Mouse (Mus musculus) monocyte, adult 5-6 weeks (primary cell): ENCODE measurements around the gene Spp2. TPM values are rescaled to one million over a fixed set of nuclear protein-coding genes. Genes with fewer than 3 reads are reported as not detected.
"Not testable (repeated sequence)": the region's sequence is repeated elsewhere in the genome, so short reads cannot be mapped to it uniquely, and the experiment has no call there.

Experiments
- ATAC-seq: fragments of 153-309, 156-312 bp; replicated peaks from 2 replicates; pipeline ENCODE4 v1.8.0; 2017; ENCODE audit warnings: mild to moderate bottlenecking; ENCODE audit not compliant: low TSS enrichment, insufficient number of reproducible peaks, severe bottlenecking, poor library complexity, low FRiP score
- total RNA-seq: library from RNA; stranded (forward); fragments of 200-1000, 200-491, 200-594 nt; gene quantifications from 3 replicates; pipeline ENCODE4 v1.2.3, GENCODE M21; 2017

The Spp2 gene
- total RNA-seq, 1 experiment from 2014 or later = not detected

GRCm38 (mm10) chr1:88431262-88431661 is 24.5 kb downstream of the Spp2 start:
- ATAC-seq = no peak

DNA sequence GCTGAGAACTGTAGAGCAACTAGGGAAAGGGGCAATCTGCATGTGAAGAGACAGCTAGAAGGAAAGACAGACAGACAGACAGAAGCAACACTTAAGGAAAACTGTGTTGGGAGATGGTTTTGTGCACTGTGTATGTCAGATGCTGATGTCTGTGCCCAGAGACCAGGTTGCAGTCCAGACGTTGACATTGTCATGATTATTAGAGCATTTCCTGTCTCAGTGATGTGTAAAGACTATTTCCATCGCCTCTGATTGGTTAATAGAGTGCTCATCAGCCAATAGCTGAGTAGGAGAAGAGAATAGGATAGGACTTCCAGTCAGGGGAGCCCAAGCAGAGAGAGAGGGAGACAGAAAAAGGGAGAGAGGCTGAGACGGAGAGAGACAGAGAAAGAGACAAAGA is 25.8 kb downstream of the Spp2 start:
- no peak for ATAC-seq

GRCm38 (mm10) chr1:88433096-88433883 is 26.5 kb downstream of the Spp2 start:
- peak; percentile 61 for ATAC-seq

DNA sequence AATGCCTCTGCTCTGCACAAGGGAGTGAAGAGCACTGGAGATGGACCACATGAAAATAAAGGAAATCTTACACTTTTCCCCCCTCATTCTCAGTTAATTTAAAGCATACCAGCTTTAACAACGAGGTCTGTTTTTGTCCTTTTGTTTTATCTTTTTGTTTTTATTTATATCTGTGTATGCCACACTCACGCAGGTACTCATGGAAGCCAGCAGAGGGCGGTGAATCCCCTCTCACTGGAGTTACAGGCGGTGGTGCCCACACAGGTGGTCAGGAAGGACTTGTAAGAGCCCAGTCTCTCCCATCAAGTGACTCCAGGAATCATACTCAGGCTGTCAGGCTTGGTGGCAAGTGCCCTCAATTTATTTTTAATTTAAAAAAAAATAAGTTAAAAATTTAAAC is 27.3 kb downstream of the Spp2 start:
- ATAC-seq = no peak

GRCm38 (mm10) chr1:88437206-88438126 is 30.7 kb downstream of the Spp2 start:
- ATAC-seq = no peak

DNA sequence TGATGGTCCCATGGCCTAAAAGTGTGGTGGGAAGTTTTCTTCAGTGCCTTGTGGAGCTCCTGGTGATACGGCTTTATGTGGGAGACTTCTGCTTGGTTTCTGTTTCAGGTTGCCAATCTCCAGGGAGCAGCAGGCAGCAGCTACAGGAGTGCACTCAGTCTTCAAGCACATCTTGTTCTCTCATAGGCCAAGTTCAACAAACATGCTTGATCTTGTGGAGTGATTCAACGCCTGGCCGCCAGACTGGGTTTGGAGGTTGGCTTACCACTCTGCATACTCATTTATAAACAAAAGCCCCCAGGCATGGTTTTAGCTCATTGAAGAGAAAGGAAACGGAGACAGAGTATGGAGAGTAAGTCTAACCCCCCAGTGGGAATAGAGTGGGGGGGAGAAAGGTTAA is 36.6 kb downstream of the Spp2 start:
- no peak for ATAC-seq

- ATAC-seq = no peak
These were observed 38.6 kb downstream of the Spp2 start for GRCm38 (mm10) chr1:88445400-88445799.

GRCm38 (mm10) chr1:88446270-88447030 is 39.7 kb downstream of the Spp2 start:
- no peak for ATAC-seq

GRCm38 (mm10) chr1:88447483-88447882 is 40.7 kb downstream of the Spp2 start:
- no peak for ATAC-seq

GRCm38 (mm10) chr1:88448094-88448493 is 41.3 kb downstream of the Spp2 start:
- not testable (repeated sequence) for ATAC-seq

- no peak for ATAC-seq
These were observed 43.0 kb downstream of the Spp2 start for GRCm38 (mm10) chr1:88449741-88450140.

DNA sequence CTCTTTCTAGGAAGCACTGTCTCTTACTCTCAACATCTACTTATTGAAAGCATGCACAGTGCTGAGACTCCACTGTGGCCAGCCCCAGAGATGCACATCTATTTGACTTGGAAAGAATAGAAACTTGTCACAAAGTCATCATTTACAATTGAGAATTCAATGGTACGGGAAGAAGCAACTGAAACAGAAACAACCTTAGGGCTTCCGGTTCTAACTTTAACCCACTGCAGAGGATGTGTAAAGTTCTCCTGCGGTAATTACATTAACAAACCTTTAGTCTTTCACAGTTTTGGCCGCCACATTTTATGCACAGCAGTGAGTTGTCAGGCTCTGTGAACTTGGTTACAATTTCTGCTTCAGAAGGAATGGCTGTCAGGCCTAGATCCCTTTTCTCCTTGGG is 43.9 kb downstream of the Spp2 start:
- ATAC-seq = no peak

- ATAC-seq = no peak
These were observed 45.4 kb downstream of the Spp2 start for GRCm38 (mm10) chr1:88452198-88452597.

DNA sequence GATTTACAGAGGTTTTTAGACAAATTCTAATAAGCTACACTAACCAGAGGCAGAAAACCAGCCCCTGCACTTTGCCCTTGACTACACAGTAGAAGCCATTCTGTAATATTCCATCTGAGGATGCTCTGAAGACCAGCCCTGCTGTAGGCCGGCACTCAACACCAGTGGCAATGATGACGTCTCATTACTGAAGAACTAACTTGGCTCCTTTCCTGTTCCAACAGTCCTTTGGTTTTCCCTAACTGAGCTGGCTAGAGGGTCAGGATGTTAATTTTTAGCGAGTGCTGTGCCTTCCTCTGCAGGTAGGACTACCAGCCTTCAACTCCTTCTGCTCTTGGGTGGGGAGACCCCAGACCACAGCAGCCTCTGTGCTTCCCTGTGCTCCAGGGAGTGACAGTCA is 47.9 kb downstream of the Spp2 start:
- no peak for ATAC-seq

DNA sequence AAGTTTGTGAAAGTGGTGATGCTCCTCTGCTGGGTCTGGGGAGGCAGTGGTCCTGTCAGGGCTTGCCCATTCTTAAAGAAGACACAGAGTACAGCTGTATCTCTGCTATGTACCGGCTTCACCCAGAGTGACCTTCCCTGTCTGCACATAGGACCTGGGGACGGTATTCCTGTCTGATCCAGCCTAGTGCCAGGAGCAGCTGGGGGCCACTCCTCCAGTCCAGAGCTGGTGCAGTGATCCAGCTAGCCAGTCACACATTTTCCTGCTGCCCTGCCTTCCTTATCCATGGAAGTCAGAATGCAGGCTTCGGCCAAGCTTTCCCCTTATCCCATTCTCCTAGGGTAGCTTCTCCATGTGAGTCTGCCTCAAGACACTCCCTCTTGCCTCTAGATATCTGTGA is 49.0 kb downstream of the Spp2 start:
- no peak for ATAC-seq

GRCm38 (mm10) chr1:88456451-88457072 is 49.8 kb downstream of the Spp2 start:
- peak; percentile 68; the same call in 1 of the 2 replicates for ATAC-seq

GRCm38 (mm10) chr1:88459196-88459595 is 52.4 kb downstream of the Spp2 start:
- ATAC-seq = no peak

- no peak for ATAC-seq
These were observed 52.9 kb downstream of the Spp2 start for GRCm38 (mm10) chr1:88459655-88460054.

DNA sequence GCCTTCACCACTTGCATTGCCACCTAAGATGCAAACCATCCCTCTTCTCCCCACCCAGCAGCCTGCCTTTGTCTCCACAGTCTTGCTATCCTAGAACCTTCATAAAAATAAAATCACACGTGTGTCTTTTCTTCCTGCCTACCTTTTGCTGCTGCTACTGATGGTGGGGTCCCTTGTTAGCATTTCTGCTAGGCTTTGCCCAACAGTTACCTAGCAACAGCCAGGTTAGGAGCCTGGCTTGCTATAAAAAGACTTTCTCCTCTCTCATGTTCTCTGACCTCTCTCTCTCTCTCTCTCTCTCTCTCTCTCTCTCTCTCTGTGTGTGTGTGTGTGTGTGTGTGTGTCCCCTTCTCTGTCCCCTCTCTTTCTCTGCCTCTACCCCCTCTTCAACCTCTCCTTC is 54.3 kb downstream of the Spp2 start:
- ATAC-seq = no peak
